Mouse (Mus musculus): ENCODE measurements around the gene Adam23. TPM values are rescaled to one million over a fixed set of nuclear protein-coding genes. Genes with fewer than 3 reads are reported as not detected.
A peak's percentile ranks its signal among the peaks of the same experiment; 100 is the strongest.

The Adam23 gene
- polyA plus RNA-seq, 2 experiments: 4.3 to 7.9 TPM

DNA sequence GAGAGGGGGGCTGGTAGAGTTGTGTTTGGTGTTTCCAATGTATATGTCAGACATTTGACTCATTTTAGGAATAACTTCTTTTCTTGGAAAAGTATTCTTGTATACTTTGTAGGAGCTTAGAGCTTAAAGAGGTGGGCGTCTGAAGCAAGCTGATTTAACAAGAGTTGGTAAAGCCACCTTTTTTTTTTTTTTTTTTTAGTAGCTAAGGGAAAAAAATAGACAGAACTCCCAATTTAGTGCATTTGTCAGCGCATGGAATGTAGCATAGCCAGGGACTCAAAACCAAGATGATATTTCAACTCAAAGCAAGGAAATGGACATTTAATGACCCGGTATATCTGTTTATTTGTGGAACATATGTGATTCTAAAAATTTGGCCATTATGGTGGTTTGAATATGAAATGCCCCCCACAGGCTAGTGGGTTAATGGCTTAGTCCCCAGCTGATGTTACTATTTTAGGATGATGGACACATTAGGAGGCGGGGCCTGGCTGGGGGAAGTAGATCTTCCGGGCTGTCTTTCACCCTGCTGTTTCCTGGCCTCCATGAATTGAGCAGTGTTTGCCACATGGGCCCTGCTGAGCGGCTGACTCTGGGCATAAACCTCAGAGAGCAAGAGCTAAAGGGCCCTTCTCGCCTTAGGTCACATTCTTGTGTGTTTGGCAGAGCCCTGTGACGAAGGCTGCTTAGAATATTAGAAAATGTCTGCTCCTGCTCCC lies 12.3 kb downstream of the Adam23 start:
- Histone ChIP-seq H3K27me3 (ENCODE audit: control insufficient read depth, insufficient read depth, low read length) (no peaks in the 10 kb centered on the region), H3K36me3 (ENCODE audit: control insufficient read depth, insufficient read depth, low read length) (no peaks in the 10 kb centered on the region), H3K4me2 (replicated peaks; ENCODE audit: low read depth, low read length, severe bottlenecking) (no peak overlapping the region), H3K9ac (ENCODE audit: low read depth, low read length, severe bottlenecking) (no peak overlapping the region), H3K4me1 (ENCODE audit: control insufficient read depth, insufficient read depth, low read length) (no peaks in the 10 kb centered on the region), H3K4me3 (replicated peaks; ENCODE audit: low read length) (no peak overlapping the region), H3K27ac (replicated peaks; ENCODE audit: low read depth, low read length) (no peak overlapping the region), H3K9me3 (ENCODE audit: control insufficient read depth, low read length) (no peaks in the 10 kb centered on the region)
- WGBS: 69% methylated on average over 8 of the region's 8 CpGs
- ATAC-seq (ENCODE audit: low FRiP score, low read depth): no peak
- DNase-seq (ENCODE audit: low spot score): no peak
- no peak for TF ChIP-seq POLR2A (IDR thresholded peaks at IDR 0.05; ENCODE audit: borderline replicate concordance, extremely low read depth, insufficient read depth, insufficient read length)

DNA sequence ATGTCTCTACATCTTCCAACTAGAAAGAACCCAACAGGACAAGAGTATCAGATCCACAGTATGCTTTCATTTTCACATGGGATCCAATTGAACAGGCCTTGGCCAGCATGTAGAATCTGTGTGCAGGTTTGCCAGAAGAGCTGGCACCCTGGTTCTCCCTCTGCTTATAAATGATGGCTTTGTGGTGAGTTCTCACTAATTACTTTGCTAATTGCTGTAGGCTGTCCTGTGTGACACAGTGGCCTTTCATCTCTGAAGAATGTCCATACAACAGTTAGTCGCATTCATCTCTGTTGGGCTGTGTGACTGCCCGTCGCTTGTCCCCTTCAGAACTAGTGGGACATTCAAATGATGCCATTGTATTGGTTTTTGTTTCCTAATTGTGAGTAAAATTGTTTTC lies 13.5 kb downstream of the Adam23 start:
- H3K9ac ChIP-seq (ENCODE audit: low read depth, low read length, severe bottlenecking): no peak overlapping the region
- H3K27me3 ChIP-seq (ENCODE audit: control insufficient read depth, insufficient read depth, low read length): no peaks in the 10 kb centered on the region
- no peak overlapping the region for H3K27ac ChIP-seq (replicated peaks; ENCODE audit: low read depth, low read length)
- H3K36me3 ChIP-seq (ENCODE audit: control insufficient read depth, insufficient read depth, low read length): no peaks in the 10 kb centered on the region
- no peak overlapping the region for H3K4me3 ChIP-seq (replicated peaks; ENCODE audit: low read length)
- ATAC-seq (ENCODE audit: low FRiP score, low read depth) (no peak), DNase-seq (ENCODE audit: low spot score) (no peak)
- H3K4me1 ChIP-seq (ENCODE audit: control insufficient read depth, insufficient read depth, low read length): no peaks in the 10 kb centered on the region
- no peaks in the 10 kb centered on the region for H3K9me3 ChIP-seq (ENCODE audit: control insufficient read depth, low read length)
- 86% methylated on average over 3 of the region's 3 CpGs for WGBS
- TF ChIP-seq POLR2A (IDR thresholded peaks at IDR 0.05; ENCODE audit: borderline replicate concordance, extremely low read depth, insufficient read depth, insufficient read length): no peak
- H3K4me2 ChIP-seq (replicated peaks; ENCODE audit: low read depth, low read length, severe bottlenecking): no peak overlapping the region

DNA sequence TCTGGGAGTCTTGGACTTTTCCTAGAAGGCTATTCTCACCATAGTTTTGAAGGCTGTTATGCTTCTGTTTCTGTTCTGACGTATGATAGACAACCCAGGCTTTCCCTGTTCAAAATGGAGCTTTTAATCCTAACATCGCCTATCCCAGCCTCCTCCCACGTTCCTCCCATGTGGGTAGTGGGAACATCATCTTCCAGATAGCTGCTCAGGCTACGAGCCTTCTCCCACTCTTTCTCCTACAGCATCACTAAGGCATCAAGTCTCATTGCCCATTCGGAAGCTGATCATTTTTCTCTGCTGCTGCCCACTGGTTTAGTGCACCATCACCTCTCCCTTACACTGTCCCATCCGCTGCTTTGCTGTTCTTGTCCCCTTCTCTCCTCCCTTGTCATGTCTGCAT lies 14.2 kb downstream of the Adam23 start:
- H3K4me1 ChIP-seq (ENCODE audit: control insufficient read depth, insufficient read depth, low read length): no peaks in the 10 kb centered on the region
- H3K9me3 ChIP-seq (ENCODE audit: control insufficient read depth, low read length): no peaks in the 10 kb centered on the region
- DNase-seq (ENCODE audit: low spot score) (no peak), ATAC-seq (ENCODE audit: low FRiP score, low read depth) (no peak)
- no peak overlapping the region for H3K4me3 ChIP-seq (replicated peaks; ENCODE audit: low read length)
- no peak overlapping the region for H3K4me2 ChIP-seq (replicated peaks; ENCODE audit: low read depth, low read length, severe bottlenecking)
- H3K9ac ChIP-seq (ENCODE audit: low read depth, low read length, severe bottlenecking): no peak overlapping the region
- WGBS: 82% methylated on average over 6 of the region's 6 CpGs
- no peak overlapping the region for H3K27ac ChIP-seq (replicated peaks; ENCODE audit: low read depth, low read length)
- no peaks in the 10 kb centered on the region for H3K27me3 ChIP-seq (ENCODE audit: control insufficient read depth, insufficient read depth, low read length)
- H3K36me3 ChIP-seq (ENCODE audit: control insufficient read depth, insufficient read depth, low read length): no peaks in the 10 kb centered on the region
- no peak for TF ChIP-seq POLR2A (IDR thresholded peaks at IDR 0.05; ENCODE audit: borderline replicate concordance, extremely low read depth, insufficient read depth, insufficient read length)

DNA sequence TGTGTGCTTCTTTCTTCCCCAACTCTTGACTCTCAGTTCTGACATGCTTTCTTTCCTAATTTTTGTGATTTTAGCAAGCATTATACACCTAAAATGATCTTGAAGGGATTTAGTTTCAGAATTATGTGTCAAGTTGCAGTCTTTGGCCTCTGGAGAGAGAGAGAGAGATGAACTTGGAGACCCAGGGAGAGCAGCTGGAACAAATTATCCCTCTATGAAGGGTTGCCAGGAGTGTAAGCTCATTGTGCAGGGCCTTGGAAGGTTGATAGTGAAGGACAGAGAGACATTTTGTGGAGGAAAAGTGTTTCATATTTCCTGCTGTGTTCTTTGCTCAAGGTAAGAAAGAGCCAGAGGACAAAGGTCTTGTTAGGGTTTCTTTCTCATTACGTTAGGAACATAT lies 18.8 kb downstream of the Adam23 start:
- Histone ChIP-seq H3K4me1 (ENCODE audit: control insufficient read depth, insufficient read depth, low read length) (no peaks in the 10 kb centered on the region), H3K27ac (replicated peaks; ENCODE audit: low read depth, low read length) (no peak overlapping the region), H3K9ac (ENCODE audit: low read depth, low read length, severe bottlenecking) (no peak overlapping the region), H3K4me3 (replicated peaks; ENCODE audit: low read length) (no peak overlapping the region), H3K9me3 (ENCODE audit: control insufficient read depth, low read length) (no peaks in the 10 kb centered on the region), H3K4me2 (replicated peaks; ENCODE audit: low read depth, low read length, severe bottlenecking) (no peak overlapping the region), H3K27me3 (ENCODE audit: control insufficient read depth, insufficient read depth, low read length) (no peaks in the 10 kb centered on the region), H3K36me3 (ENCODE audit: control insufficient read depth, insufficient read depth, low read length) (no peaks in the 10 kb centered on the region)
- ATAC-seq (ENCODE audit: low FRiP score, low read depth): no peak
- DNase-seq (ENCODE audit: low spot score): peak; percentile 25
- no peak for TF ChIP-seq POLR2A (IDR thresholded peaks at IDR 0.05; ENCODE audit: borderline replicate concordance, extremely low read depth, insufficient read depth, insufficient read length)
- WGBS: 32% methylated on average over 1 of the region's 1 CpGs

DNA sequence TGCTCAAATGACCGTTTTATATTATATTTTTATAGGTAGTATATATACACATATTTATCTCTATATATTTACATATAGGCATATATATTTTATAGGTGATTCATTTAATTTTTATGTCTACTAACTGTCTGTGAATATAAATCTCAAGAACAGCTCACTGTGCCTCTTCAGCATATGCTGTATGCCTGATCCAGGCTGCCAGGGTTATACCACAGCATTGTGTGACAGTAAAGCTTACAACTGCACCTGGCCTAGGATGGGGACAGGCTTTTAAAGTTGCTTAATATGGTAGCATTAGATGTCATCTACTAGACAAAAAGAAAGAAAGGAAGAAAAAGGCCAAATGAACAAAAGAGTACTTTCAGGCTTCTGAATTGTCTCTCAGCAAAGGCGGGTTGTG lies 27.6 kb downstream of the Adam23 start:
- H3K4me3 ChIP-seq (replicated peaks; ENCODE audit: low read length): no peak overlapping the region
- no peak for ATAC-seq (ENCODE audit: low FRiP score, low read depth)
- TF ChIP-seq POLR2A (IDR thresholded peaks at IDR 0.05; ENCODE audit: borderline replicate concordance, extremely low read depth, insufficient read depth, insufficient read length): no peak
- no peaks in the 10 kb centered on the region for H3K9me3 ChIP-seq (ENCODE audit: control insufficient read depth, low read length)
- H3K4me2 ChIP-seq (replicated peaks; ENCODE audit: low read depth, low read length, severe bottlenecking): no peak overlapping the region
- no peak for DNase-seq (ENCODE audit: low spot score)
- H3K4me1 ChIP-seq (ENCODE audit: control insufficient read depth, insufficient read depth, low read length): no peaks in the 10 kb centered on the region
- no peak overlapping the region for H3K9ac ChIP-seq (ENCODE audit: low read depth, low read length, severe bottlenecking)
- WGBS: 55% methylated on average over 2 of the region's 2 CpGs
- H3K27ac ChIP-seq (replicated peaks; ENCODE audit: low read depth, low read length): no peak overlapping the region
- no peaks in the 10 kb centered on the region for H3K36me3 ChIP-seq (ENCODE audit: control insufficient read depth, insufficient read depth, low read length)
- no peaks in the 10 kb centered on the region for H3K27me3 ChIP-seq (ENCODE audit: control insufficient read depth, insufficient read depth, low read length)

All from limb, embryonic 14.5 days (tissue).